Mouse (Mus musculus): ENCODE data around the gene Myt1l.

- TF ChIP-seq POLR2A (IDR thresholded peaks at IDR 0.05; ENCODE audit: insufficient read depth, low read depth, low read length) (no peak), CTCF (IDR thresholded peaks at IDR 0.05; ENCODE audit: insufficient read depth, low read depth, low read length) (no peak)
These were observed 227.7 kb downstream of the Myt1l start for GRCm38 (mm10) chr12:29755872-29756265.
